Mouse (Mus musculus) embryonic fibroblast, embryonic 13.5 days (primary cell): ENCODE results near the gene Tmcc1. TPM values are rescaled to one million over a fixed set of nuclear protein-coding genes. Genes with fewer than 3 reads are reported as not detected.

Experiments used
- H3K27ac ChIP-seq: 2 replicates; pipeline ENCODE4 v1.5.1; 2012; ENCODE audit warnings: low read length, control low read depth, inconsistent platforms; ENCODE audit not compliant: insufficient read depth
- H3K4me1 ChIP-seq: 2 replicates; pipeline ENCODE4 v1.6.1; 2011; ENCODE audit warnings: low read length; ENCODE audit not compliant: control insufficient read depth, insufficient read depth
- H3K4me3 ChIP-seq: 2 replicates; pipeline ENCODE4 v1.5.1; 2011; ENCODE audit warnings: mild to moderate bottlenecking, control low read depth, low read length; ENCODE audit not compliant: insufficient read depth
- CTCF ChIP-seq: IDR thresholded peaks from 2 replicates; pipeline ENCODE4 v1.5.1; 2011; ENCODE audit warnings: mild to moderate bottlenecking, control low read depth, low read length, moderate library complexity, borderline replicate concordance; ENCODE audit not compliant: insufficient read depth
- POLR2A ChIP-seq: IDR thresholded peaks from 2 replicates; pipeline ENCODE4 v1.6.1; 2011; ENCODE audit warnings: low read depth, mild to moderate bottlenecking, control low read depth, low read length, moderate library complexity
- polyA plus RNA-seq: library from polyadenylated mRNA; stranded (reverse); fragments of >200 nt; gene quantifications from 2 replicates; pipeline ENCODE4 v1.2.4, GENCODE M21; 2011; ENCODE audit warnings: low read depth; ENCODE audit not compliant: missing spikeins, insufficient read length

Tmcc1 gene
- polyA plus RNA-seq, 1 experiment, result 22.7 TPM

- Histone ChIP-seq H3K27ac (no peak overlapping the region), H3K4me3 (no peak overlapping the region), H3K4me1 (no peaks in the 10 kb centered on the region)
- TF ChIP-seq CTCF, result no peak
- TF ChIP-seq POLR2A, result no peak
These were observed 215.5 kb downstream of the Tmcc1 start for GRCm38 (mm10) chr6:115977810-115978209.

GRCm38 (mm10) chr6:115975606-115976005 is 217.7 kb downstream of the Tmcc1 start:
- no peak for TF ChIP-seq CTCF
- no peak for TF ChIP-seq POLR2A
- Histone ChIP-seq H3K4me3 (no peak overlapping the region), H3K4me1 (no peaks in the 10 kb centered on the region), H3K27ac (no peak overlapping the region)

- no peak overlapping the region for H3K27ac ChIP-seq
These were observed 219.2 kb downstream of the Tmcc1 start for GRCm38 (mm10) chr6:115973881-115974662.

GRCm38 (mm10) chr6:115973139-115973875 is 220.0 kb downstream of the Tmcc1 start:
- TF ChIP-seq CTCF, result no peak
- Histone ChIP-seq H3K4me1 (no peaks in the 10 kb centered on the region), H3K27ac (no peak overlapping the region), H3K4me3 (no peak overlapping the region)

More at GRCm38 (mm10) chr6:115973881-115974662, 219.2 kb downstream of the Tmcc1 start:
- TF ChIP-seq CTCF, result no peak
- Histone ChIP-seq H3K4me3 (no peak overlapping the region), H3K4me1 (no peaks in the 10 kb centered on the region)

GRCm38 (mm10) chr6:115972083-115972764 is 221.1 kb downstream of the Tmcc1 start:
- TF ChIP-seq POLR2A (no peak), CTCF (no peak)
- Histone ChIP-seq H3K4me1 (no peaks in the 10 kb centered on the region), H3K4me3 (no peak overlapping the region), H3K27ac (no peak overlapping the region)

- Histone ChIP-seq H3K27ac (no peak overlapping the region), H3K4me3 (no peak overlapping the region), H3K4me1 (no peaks in the 10 kb centered on the region)
- no peak for TF ChIP-seq POLR2A
- no peak for TF ChIP-seq CTCF
These were observed 221.8 kb downstream of the Tmcc1 start for GRCm38 (mm10) chr6:115971273-115972060.

- TF ChIP-seq CTCF (no peak), POLR2A (no peak)
- Histone ChIP-seq H3K4me1 (no peaks in the 10 kb centered on the region), H3K4me3 (no peak overlapping the region), H3K27ac (no peak overlapping the region)
These were observed 223.3 kb downstream of the Tmcc1 start for GRCm38 (mm10) chr6:115969952-115970351.

GRCm38 (mm10) chr6:115969103-115969502 is 224.2 kb downstream of the Tmcc1 start:
- Histone ChIP-seq H3K27ac (no peak overlapping the region), H3K4me1 (no peaks in the 10 kb centered on the region)
- TF ChIP-seq POLR2A (no peak), CTCF (no peak)

GRCm38 (mm10) chr6:115968700-115969099 is 224.6 kb downstream of the Tmcc1 start:
- Histone ChIP-seq H3K4me1 (no peaks in the 10 kb centered on the region), H3K4me3 (no peak overlapping the region), H3K27ac (no peak overlapping the region)
- no peak for TF ChIP-seq POLR2A
- TF ChIP-seq CTCF, result no peak

More at GRCm38 (mm10) chr6:115969103-115969502, 224.2 kb downstream of the Tmcc1 start:
- no peak overlapping the region for H3K4me3 ChIP-seq

Other genes with a start within 250 kb of the Tmcc1 start
- not detected in 2 replicates for gene H1foo, start 248.5 kb downstream of the Tmcc1 start, polyA plus RNA-seq
- gene Plxnd1, start 198.5 kb downstream of the Tmcc1 start, polyA plus RNA-seq, result 28.4 and 28.8 TPM in 2 replicates
- 50.0 and 60.0 TPM in 2 replicates for gene Washc2, start 14.6 kb upstream of the Tmcc1 start, polyA plus RNA-seq
- gene Zfand4, start 70.7 kb upstream of the Tmcc1 start, polyA plus RNA-seq, result 2.9 and 3.1 TPM in 2 replicates
- 33.0 and 47.5 TPM in 2 replicates for gene March8, start 144.5 kb upstream of the Tmcc1 start, polyA plus RNA-seq